In genomic region chr7:46652279-46652678, GRCm38 (mm10) we compare ENCODE assay signal across 29 mouse cellular contexts. TPM values are rescaled to one million over a fixed set of nuclear protein-coding genes. Genes with fewer than 3 reads are reported as not detected.
"Had no signal": no experiment of that assay in that cellular context is flagged by ENCODE, and none has a peak within 500 bp of the region (broad histone marks: within the 10 kb centered on the region; RNA-seq: fewer than 3 reads in every experiment).

No protein-coding gene starts in this region.

- H3K27ac ChIP-seq: embryonic facial prominence, embryonic 10.5 days; embryonic facial prominence, embryonic 12.5 days; embryonic facial prominence, embryonic 13.5 days; embryonic facial prominence, embryonic 15.5 days; forebrain, embryonic 10.5 days; forebrain, embryonic 12.5 days; forebrain, embryonic 13.5 days; forebrain, embryonic 15.5 days; gastrocnemius, adult 2 months; heart, adult 2 months; heart, embryonic 10.5 days had no signal

- H3K36me3 ChIP-seq: embryonic facial prominence, embryonic 10.5 days; embryonic facial prominence, embryonic 12.5 days; embryonic facial prominence, embryonic 13.5 days; embryonic facial prominence, embryonic 15.5 days; forebrain, embryonic 10.5 days; forebrain, embryonic 12.5 days; forebrain, embryonic 15.5 days; heart, embryonic 10.5 days had no signal

- DNase-seq: cerebellum, adult 9-10 months; cerebellum, adult 9-11 months; cerebellum, postnatal 10 days; cerebellum, postnatal 14 days; cerebellum, postnatal 25 days; cerebellum, postnatal 36 days; embryo, embryonic 11 days; gastrocnemius, adult 2 months; gastrocnemius, postnatal 10 days; gastrocnemius, postnatal 14 days; gastrocnemius, postnatal 25 days; gastrocnemius, postnatal 36 days; heart, adult 11 months; heart, adult 18-20 months; heart, adult 2 months had no signal

- H3K4me1 ChIP-seq: embryonic facial prominence, embryonic 10.5 days; embryonic facial prominence, embryonic 12.5 days; embryonic facial prominence, embryonic 13.5 days; embryonic facial prominence, embryonic 15.5 days; forebrain, embryonic 10.5 days; forebrain, embryonic 12.5 days; forebrain, embryonic 13.5 days; forebrain, embryonic 15.5 days; heart, embryonic 10.5 days had no signal

- H3K27me3 ChIP-seq: embryonic facial prominence, embryonic 13.5 days; embryonic facial prominence, embryonic 15.5 days; forebrain, embryonic 12.5 days; forebrain, embryonic 13.5 days; forebrain, embryonic 15.5 days had no signal

- H3K4me2 ChIP-seq: embryonic facial prominence, embryonic 12.5 days; embryonic facial prominence, embryonic 13.5 days; embryonic facial prominence, embryonic 15.5 days; forebrain, embryonic 12.5 days; forebrain, embryonic 13.5 days; forebrain, embryonic 15.5 days had no signal

- ATAC-seq: forebrain, embryonic 13.5 days; forebrain, embryonic 14.5 days; forebrain, embryonic 15.5 days; forebrain, embryonic 16.5 days had no signal

- H3K4me3 ChIP-seq: embryonic facial prominence, embryonic 10.5 days; embryonic facial prominence, embryonic 12.5 days; embryonic facial prominence, embryonic 13.5 days; embryonic facial prominence, embryonic 15.5 days; erythroblast, embryonic 14.5 days; forebrain, embryonic 10.5 days; forebrain, embryonic 12.5 days; forebrain, embryonic 13.5 days; forebrain, embryonic 15.5 days; gastrocnemius, adult 2 months; heart, adult 2 months; heart, embryonic 10.5 days had no signal

- H3K9ac ChIP-seq: embryonic facial prominence, embryonic 12.5 days; embryonic facial prominence, embryonic 13.5 days; embryonic facial prominence, embryonic 15.5 days; forebrain, embryonic 12.5 days; forebrain, embryonic 13.5 days; forebrain, embryonic 15.5 days had no signal

- H3K9me3 ChIP-seq: embryonic facial prominence, embryonic 10.5 days; embryonic facial prominence, embryonic 12.5 days; embryonic facial prominence, embryonic 13.5 days; embryonic facial prominence, embryonic 15.5 days; forebrain, embryonic 10.5 days; forebrain, embryonic 12.5 days; forebrain, embryonic 13.5 days; forebrain, embryonic 15.5 days; heart, embryonic 10.5 days had no signal

RNA-seq across cellular contexts. Expression of gene Tph1, which starts 20.1 kb away (rescaled TPM):
- total RNA-seq: common myeloid progenitor, adult 5-6 weeks; heart, adult 18-20 months; heart, adult 2 months; heart, adult 8-10 months had no signal
- polyA plus RNA-seq: erythroblast, embryonic 14.5 days; forebrain, embryonic 10.5 days had no signal
